Mouse (Mus musculus) cortical plate, adult 2 months (tissue): ENCODE results near the gene Hoxd4.

Source experiments
- CTCF ChIP-seq: fragments of 200-500 bp; IDR thresholded peaks from 2 replicates; pipeline ENCODE4 v1.5.1; 2011; ENCODE audit warnings: mild to moderate bottlenecking, control low read depth, low read length; ENCODE audit not compliant: insufficient read depth; ENCODE audit errors: extremely low read depth
- POLR2A ChIP-seq: fragments of 200-500 bp; IDR thresholded peaks from 2 replicates; pipeline ENCODE4 v1.6.1; 2011; ENCODE audit warnings: mild to moderate bottlenecking, low read length, control low read depth; ENCODE audit not compliant: insufficient read depth; ENCODE audit errors: extremely low read depth

GRCm38 (mm10) chr2:74703720-74704392 lies 7.9 kb upstream of the Hoxd4 start:
- no peak for TF ChIP-seq CTCF
- TF ChIP-seq POLR2A = no peak
